Mouse (Mus musculus): Measurements from ENCODE around the gene Zim1. TPM values are rescaled to one million over a fixed set of nuclear protein-coding genes. Genes with fewer than 3 reads are reported as not detected.

The Zim1 gene
- polyA plus RNA-seq, 1 experiment from 2014 or later, result 7.6 TPM

GRCm38 (mm10) chr7:6635831-6636230 lies 60.4 kb downstream of the Zim1 start:
- ATAC-seq (ENCODE audit: low read depth), result no peak
- Histone ChIP-seq H3K4me2 (ENCODE audit: low read depth, low read length) (no peak overlapping the region), H3K27me3 (ENCODE audit: control insufficient read depth, insufficient read depth, low read length) (no peaks in the 10 kb centered on the region), H3K36me3 (ENCODE audit: control insufficient read depth, insufficient read depth, low read length) (no peaks in the 10 kb centered on the region), H3K4me3 (ENCODE audit: low read depth, low read length) (no peak overlapping the region), H3K9ac (replicated peaks; ENCODE audit: low read depth, low read length) (no peak overlapping the region), H3K27ac (ENCODE audit: low read depth, low read length) (no peak overlapping the region), H3K4me1 (ENCODE audit: control insufficient read depth, insufficient read depth, low read length) (no peaks in the 10 kb centered on the region), H3K9me3 (ENCODE audit: control insufficient read depth, low read length) (0 out of 2 replicates have a peak, but pooled peaks cover 3% of the 10 kb centered on the region)
- WGBS, result 78% methylated on average over 3 of the region's 3 CpGs

Other genes starting within 250 kb of the Zim1 start
- gene Olfr1336, start 240.3 kb downstream of the Zim1 start, polyA plus RNA-seq (2014; fragmentation: Nextera tagmentation; extraction: Ambion mirVana), result 0.03 TPM in 1 of 2 replicates, not detected in the other
- not detected in 2 replicates for gene Olfr1346, start 229.3 kb downstream of the Zim1 start, polyA plus RNA-seq (2014; fragmentation: Nextera tagmentation; extraction: Ambion mirVana)
- not detected in 2 replicates for gene Olfr5, start 209.5 kb downstream of the Zim1 start, polyA plus RNA-seq (2014; fragmentation: Nextera tagmentation; extraction: Ambion mirVana)
- not detected in 2 replicates for gene Olfr1347, start 196.7 kb downstream of the Zim1 start, polyA plus RNA-seq (2014; fragmentation: Nextera tagmentation; extraction: Ambion mirVana)
- not detected in 2 replicates for gene Olfr1348, start 187.7 kb downstream of the Zim1 start, polyA plus RNA-seq (2014; fragmentation: Nextera tagmentation; extraction: Ambion mirVana)
- gene Olfr1349, start 173.5 kb downstream of the Zim1 start, polyA plus RNA-seq (2014; fragmentation: Nextera tagmentation; extraction: Ambion mirVana), result not detected in 2 replicates
- gene Olfr1350, start 131.6 kb downstream of the Zim1 start, polyA plus RNA-seq (2014; fragmentation: Nextera tagmentation; extraction: Ambion mirVana), result not detected in 2 replicates
- 124 and 134 TPM in 2 replicates for gene Peg3, start 34.0 kb upstream of the Zim1 start, polyA plus RNA-seq (2014; fragmentation: Nextera tagmentation; extraction: Ambion mirVana)
- gene Usp29, start 34.1 kb upstream of the Zim1 start, polyA plus RNA-seq (2014; fragmentation: Nextera tagmentation; extraction: Ambion mirVana), result 30.8 and 41.5 TPM in 2 replicates

Measured in neural tube, embryonic 14.5 days (tissue).